Mouse (Mus musculus) lung, postnatal 25 days (tissue): Measurements from ENCODE around the gene Pdlim7.

ENCODE experiments used
- DNase-seq: peaks from one replicate; pipeline ENCODE4 v3.0.0; 2022; ENCODE audit warnings: low spot score

Pdlim7 gene

GRCm38 (mm10) chr13:55519606-55520005, 6.1 kb upstream of the Pdlim7 start:
- no peak for DNase-seq

DNA sequence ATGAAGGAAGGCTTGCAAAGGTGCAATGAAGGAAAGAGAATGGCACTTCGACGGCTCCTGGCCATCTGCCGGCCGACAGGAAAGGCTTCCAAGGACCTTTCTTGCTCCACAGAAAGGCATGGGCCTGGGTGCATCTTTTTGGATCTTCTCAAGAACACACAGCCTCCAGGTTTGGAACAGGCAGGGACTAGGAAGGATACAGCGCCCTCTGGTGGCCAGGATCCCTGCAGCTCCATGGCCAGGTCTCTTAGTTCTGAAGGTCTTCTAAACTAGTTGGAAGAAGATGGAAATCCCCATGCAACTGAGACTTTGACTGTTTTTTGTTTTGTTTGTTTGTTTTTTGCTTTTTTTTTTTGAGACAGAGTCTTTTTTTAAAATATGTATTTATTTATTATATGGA, 3.5 kb upstream of the Pdlim7 start:
- DNase-seq: peak; percentile 87

DNA sequence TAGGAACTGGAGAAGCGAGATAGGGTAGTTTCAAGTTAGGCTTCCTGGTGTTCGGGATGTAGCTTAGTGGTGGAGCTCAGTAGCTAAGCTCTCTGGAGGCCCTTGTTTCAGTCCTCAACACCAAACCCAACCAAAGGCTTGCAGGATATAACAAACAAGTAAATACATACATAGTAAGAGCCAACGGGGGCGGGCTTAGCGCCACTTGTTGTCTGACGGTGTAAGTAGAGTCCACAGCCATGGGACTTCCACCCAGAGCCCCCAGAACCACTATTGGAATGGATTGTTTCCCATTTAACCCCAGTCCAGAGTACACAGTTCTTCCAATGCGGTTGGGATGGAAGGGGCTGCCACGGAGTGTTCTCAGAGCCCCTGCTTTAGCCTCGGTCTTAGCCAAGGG, 352 bp upstream of the Pdlim7 start:
- DNase-seq: no peak

- peak; percentile 35 for DNase-seq
Observed at GRCm38 (mm10) chr13:55512379-55513031, 971 bp downstream of the Pdlim7 start.

- DNase-seq: no peak
Observed at GRCm38 (mm10) chr13:55511492-55511861, 2.0 kb downstream of the Pdlim7 start.

DNA sequence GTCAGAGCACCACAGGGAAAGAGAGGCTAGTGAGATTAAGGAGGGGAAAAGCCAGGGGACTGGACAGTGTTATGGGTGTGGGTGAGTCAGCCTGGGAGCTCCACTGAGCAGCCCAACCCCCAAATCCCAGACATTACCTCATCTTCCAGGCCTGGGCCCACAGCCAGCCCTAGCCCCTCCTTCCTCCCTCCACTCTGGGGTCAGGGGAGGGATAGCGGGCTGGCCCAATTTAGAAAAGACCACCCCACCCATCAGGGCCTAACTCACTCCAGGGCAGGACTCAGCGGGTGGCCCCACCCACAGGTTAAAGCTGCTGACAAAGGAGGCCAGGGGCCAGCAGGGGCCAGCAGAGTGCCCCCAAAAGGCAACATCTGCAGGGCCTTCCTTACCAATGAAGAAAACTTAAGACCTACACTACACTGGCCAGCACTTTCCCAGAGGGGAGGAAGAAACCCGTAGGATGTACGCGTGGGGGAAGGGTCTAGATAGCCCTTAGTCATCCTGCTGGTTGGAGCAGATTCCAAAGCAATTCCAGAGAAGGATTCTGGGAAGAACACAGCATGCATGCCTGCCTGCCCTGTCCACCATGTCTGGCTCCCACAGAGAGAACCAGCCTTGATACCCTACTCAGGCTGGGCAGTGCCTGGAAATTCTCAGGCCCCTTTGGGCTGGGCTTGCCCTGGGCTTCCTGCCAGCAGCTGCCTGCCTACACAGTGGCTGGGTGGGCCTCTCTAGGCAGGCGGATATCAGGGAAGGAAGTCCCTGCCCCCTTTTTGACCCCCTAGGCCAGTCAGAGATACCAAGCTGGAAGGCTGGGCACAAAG, 2.6 kb downstream of the Pdlim7 start:
- peak; percentile 84 for DNase-seq

DNA sequence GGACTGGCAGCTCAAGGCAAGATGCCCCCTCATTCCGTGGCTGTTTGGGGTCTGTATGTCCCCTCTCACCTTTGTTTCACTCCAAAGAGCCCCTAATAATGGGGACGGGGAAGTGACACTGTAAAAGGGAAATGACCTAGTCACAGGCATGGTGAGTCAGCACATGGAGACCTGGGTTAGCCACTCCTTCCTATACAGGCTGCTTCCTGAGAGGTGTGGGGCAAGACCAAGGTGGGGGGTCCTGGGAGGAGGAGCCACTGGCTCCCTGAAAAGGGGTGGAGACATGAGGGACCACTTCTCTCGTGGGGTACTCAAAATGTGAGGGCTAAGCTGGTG, 3.2 kb downstream of the Pdlim7 start:
- no peak for DNase-seq

DNA sequence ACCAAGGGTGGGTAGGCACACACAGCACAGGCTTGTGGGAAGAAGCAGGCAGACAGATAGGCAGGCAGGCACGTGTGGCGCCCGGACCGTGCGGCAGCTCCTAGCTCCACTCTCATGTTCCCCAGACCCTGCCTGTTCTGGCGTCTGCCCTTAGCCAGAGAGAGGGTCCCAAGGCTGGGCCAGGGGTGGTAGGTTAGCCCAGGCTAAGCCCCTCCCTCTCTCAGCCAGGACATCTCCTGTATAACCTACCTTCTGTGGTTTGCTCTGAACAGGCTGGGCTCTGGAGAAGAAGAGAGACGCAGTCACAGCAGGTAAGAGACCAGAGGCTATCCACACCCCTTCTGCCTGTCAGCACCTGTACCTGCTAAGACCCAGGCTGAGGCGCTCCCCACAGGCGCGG, 4.9 kb downstream of the Pdlim7 start:
- DNase-seq: no peak

- no peak for DNase-seq
Observed at GRCm38 (mm10) chr13:55507877-55508276, 5.6 kb downstream of the Pdlim7 start.

- no peak for DNase-seq
Observed at GRCm38 (mm10) chr13:55506697-55507096, 6.8 kb downstream of the Pdlim7 start.

DNA sequence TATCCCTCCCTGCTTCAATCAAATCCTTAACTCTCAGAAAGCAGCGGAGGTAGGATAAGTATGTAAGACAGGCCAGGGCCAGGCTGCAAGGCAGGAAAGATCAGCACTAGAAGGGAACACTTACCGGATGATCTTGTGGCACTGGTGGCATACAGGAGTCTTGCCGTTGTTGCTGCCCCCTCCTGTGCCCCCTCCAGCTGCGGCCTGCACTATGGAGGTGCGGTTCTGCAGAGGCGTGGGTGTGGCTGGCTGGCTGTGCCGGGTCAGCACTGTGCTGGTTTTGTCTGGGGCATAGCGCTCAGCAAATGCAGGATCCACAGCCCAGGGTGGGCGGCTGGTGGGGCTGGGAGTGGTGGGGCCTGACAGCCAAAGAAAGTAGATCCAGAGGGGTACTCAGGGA, 7.7 kb downstream of the Pdlim7 start:
- no peak for DNase-seq

GRCm38 (mm10) chr13:55504390-55504789, 9.1 kb downstream of the Pdlim7 start:
- no peak for DNase-seq

GRCm38 (mm10) chr13:55502405-55502804, 11.1 kb downstream of the Pdlim7 start:
- no peak for DNase-seq

DNA sequence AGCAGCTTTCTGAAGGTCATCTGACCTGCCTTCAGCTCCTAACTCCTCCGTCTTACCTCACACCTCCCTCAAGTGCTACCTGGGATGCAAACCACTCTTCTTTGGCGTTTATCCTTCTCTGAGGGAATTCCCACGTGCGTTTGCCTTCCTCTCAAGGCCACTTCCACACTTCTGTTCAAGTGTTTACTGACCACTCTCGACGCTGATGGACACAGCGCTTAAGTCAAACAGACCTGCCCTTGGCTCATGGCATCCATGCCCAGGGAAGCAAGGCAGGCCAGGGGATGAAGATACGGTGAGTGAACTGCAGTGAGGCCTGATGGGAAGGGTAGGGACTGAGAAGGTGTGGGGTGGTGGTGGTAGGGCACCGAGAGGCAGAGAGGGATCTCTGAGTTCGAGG, 12.9 kb downstream of the Pdlim7 start:
- peak; percentile 75 for DNase-seq

DNA sequence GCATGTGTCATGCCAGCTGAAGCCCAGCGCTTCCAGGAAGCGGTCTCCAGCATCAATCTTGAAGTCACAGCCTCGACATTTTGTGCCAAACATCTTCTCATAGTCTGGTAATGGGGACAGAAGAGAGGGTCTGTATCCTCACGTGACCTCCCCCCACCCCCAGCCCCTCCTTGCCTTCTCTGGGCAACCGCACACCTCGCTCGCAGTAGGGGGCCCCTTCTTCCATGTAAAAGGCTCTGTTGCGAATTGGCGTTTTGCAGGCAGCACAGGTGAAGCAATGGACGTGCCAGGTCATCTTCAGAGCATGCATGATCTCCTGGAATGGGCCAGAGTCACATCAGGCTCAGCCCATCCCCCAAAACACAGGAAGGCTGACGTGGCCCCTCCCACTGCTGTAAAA, 14.6 kb downstream of the Pdlim7 start:
- no peak for DNase-seq

GRCm38 (mm10) chr13:55496661-55497060, 16.8 kb downstream of the Pdlim7 start:
- no peak for DNase-seq

- no peak for DNase-seq
Observed at GRCm38 (mm10) chr13:55495702-55496101, 17.8 kb downstream of the Pdlim7 start.

- DNase-seq: peak; percentile 45
Observed at GRCm38 (mm10) chr13:55494883-55495621, 18.4 kb downstream of the Pdlim7 start.

- DNase-seq: no peak
Observed at GRCm38 (mm10) chr13:55494257-55494656, 19.2 kb downstream of the Pdlim7 start.

DNA sequence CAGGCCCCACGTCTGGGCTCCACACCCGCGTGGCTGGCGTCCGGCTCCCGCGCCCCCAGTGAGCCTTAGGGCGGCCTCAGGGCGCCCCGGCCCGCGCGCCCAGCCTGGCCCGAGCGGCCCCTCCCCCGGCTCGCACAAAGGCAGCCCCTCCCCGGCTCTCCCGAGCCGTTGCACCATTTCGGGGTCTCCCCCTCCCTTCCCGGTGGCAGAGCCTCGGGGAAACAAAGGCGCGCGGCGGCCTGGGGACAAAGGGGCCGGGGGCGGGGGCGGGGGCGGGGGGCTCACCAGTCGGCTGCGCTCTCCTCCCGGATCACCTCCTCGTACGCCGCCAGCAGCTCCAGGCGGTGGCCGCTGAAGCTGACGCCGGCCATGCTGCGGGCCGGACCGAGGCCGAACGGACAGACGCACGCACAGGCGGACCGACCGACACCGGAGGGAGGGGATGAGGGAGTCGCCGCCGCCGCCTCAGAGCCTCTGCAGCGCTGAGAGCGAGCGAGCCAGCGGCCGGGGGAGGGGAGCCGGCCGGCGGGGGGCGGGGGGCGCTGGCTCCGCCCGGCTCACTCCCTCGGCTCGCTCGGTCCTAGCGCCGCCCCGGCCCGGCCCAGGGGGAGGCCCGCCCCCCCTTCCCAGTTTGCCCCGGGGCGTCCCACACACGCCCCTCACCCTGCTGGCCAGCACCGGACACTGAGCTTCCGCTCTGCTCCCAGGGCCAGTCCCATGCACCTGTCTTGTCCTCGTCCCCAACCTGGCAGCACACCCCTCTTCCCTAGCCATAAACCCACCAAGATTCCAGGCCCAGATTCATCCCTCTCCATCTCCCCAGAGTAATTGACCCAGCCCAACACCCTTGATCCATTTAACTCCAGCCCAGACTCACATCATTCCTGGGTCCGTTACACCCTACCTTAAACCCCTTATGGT, 25.6 kb downstream of the Pdlim7 start, which contains the start of gene Dbn1:
Dbn1 (minus strand) TSS at position 534 of the 921 bp plus-strand sequence.
- DNase-seq: no peak

DNA sequence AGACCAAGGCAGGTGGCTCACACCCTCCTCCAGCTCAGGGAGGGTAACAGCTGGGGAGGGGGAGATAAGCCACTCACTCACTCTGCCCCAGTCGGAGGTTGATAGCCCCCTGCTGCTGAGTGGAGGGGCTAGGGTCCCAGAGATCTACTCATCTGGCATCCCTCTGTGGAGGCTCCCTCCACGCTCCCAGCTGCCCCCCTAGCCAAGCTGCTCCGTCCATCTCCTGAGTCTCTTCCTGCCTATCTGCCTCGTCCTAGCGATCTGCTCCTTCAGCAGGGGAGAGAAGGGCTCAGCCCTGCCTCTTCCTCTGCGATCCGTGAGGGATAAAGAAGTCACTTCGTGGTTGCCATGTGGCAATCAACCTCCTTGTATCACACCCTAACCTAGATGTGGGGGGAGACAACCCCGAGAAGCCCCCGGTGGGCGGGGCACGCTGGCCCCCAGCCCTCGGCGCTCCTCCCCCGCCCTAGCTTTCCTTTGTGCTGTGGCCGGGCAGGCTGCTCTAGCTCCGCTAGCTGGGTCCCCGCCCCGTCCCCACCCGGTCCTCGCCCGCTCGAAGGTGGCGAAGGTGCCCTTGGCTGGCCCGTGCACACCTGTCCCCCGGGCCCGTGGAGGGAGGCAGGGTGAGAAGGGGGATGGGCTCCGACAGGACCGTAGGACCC, 26.4 kb downstream of the Pdlim7 start:
- DNase-seq: no peak
